Mouse (Mus musculus) cerebral cortex, adult 2 months (tissue): ENCODE data around the gene Dmrtb1.

ENCODE experiments used
- WGBS: fragments of 180-500 bp; shearing (Covaris S2); methylation state at CpG from one replicate; pipeline ENCODE4 v1.1.7; 2018; 5-methylcytosine and 5-hydroxymethylcytosine counted together

Dmrtb1 gene

GRCm38 (mm10) chr4:107681099-107681849 lies 2.8 kb downstream of the Dmrtb1 start:
- WGBS = 55% methylated on average over 9 of the region's 9 CpGs

- WGBS = 54% methylated on average over 15 of the region's 15 CpGs
Measured at GRCm38 (mm10) chr4:107680311-107681098, 3.5 kb downstream of the Dmrtb1 start.

GRCm38 (mm10) chr4:107675645-107676044 lies 8.4 kb downstream of the Dmrtb1 start:
- 44% methylated on average over 10 of the region's 10 CpGs for WGBS

- 26% methylated on average over 5 of the region's 5 CpGs for WGBS
Measured at GRCm38 (mm10) chr4:107674322-107674644, 9.7 kb downstream of the Dmrtb1 start.

GRCm38 (mm10) chr4:107673638-107674321 lies 10.2 kb downstream of the Dmrtb1 start:
- WGBS = 15% methylated on average over 23 of the region's 23 CpGs

- WGBS = 88% methylated on average over 5 of the region's 5 CpGs
Measured at GRCm38 (mm10) chr4:107670731-107671130, 13.3 kb downstream of the Dmrtb1 start.

- WGBS = 85% methylated on average over 2 of the region's 2 CpGs
Measured at GRCm38 (mm10) chr4:107668514-107668913, 15.5 kb downstream of the Dmrtb1 start.

- 80% methylated on average over 11 of the region's 11 CpGs for WGBS
Measured at GRCm38 (mm10) chr4:107660649-107661048, 23.4 kb downstream of the Dmrtb1 start.

- 57% methylated on average over 5 of the region's 5 CpGs for WGBS
Measured at GRCm38 (mm10) chr4:107653280-107653643, 30.8 kb downstream of the Dmrtb1 start.

GRCm38 (mm10) chr4:107652598-107653279 lies 31.3 kb downstream of the Dmrtb1 start:
- 7% methylated on average over 7 of the region's 7 CpGs for WGBS

GRCm38 (mm10) chr4:107651021-107651496 lies 33.0 kb downstream of the Dmrtb1 start:
- 36% methylated on average over 12 of the region's 12 CpGs for WGBS

GRCm38 (mm10) chr4:107648959-107649485 lies 35.0 kb downstream of the Dmrtb1 start:
- WGBS = 92% methylated on average over 5 of the region's 5 CpGs

- 74% methylated on average over 4 of the region's 4 CpGs for WGBS
Measured at GRCm38 (mm10) chr4:107641624-107642023, 42.4 kb downstream of the Dmrtb1 start.

GRCm38 (mm10) chr4:107638303-107638702 lies 45.7 kb downstream of the Dmrtb1 start:
- WGBS = 90% methylated on average over 10 of the region's 10 CpGs

- WGBS = 68% methylated on average over 3 of the region's 3 CpGs
Measured at GRCm38 (mm10) chr4:107637670-107638069, 46.4 kb downstream of the Dmrtb1 start.

GRCm38 (mm10) chr4:107636099-107636498 lies 47.9 kb downstream of the Dmrtb1 start:
- WGBS = 83% methylated on average over 6 of the region's 6 CpGs

- 82% methylated on average over 6 of the region's 6 CpGs for WGBS
Measured at GRCm38 (mm10) chr4:107634631-107635030, 49.4 kb downstream of the Dmrtb1 start.

GRCm38 (mm10) chr4:107628921-107629411 lies 55.1 kb downstream of the Dmrtb1 start:
- WGBS = 78% methylated on average over 17 of the region's 17 CpGs

- WGBS = 84% methylated on average over 4 of the region's 4 CpGs
Measured at GRCm38 (mm10) chr4:107628226-107628625, 55.8 kb downstream of the Dmrtb1 start.
